Mouse (Mus musculus): ENCODE measurements around the gene Atp8a2.

DNA sequence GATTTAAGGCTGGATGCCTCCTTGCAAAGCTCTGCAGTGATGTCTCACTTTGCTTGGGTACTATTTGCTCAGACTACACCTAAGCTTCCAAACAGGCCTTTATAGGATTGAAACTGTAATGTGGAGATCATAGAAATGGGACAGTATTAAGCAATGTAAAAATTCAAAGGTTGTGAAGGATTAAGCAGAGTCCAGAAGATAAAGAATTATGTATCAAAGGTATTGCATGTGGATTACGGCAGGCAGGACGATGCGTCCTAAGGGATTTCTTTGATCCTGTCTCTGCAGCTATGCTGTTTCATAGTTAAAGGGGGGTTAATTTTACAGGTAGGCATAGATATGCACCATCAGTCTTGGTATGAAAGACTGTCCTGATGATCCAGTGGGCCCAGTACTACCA, 604.4 kb downstream of the Atp8a2 start:
- TF ChIP-seq POLR2A (IDR thresholded peaks at IDR 0.05; ENCODE audit: borderline replicate concordance, low read depth, low read length) = no peak
- TF ChIP-seq CTCF (IDR thresholded peaks at IDR 0.05; ENCODE audit: low read depth, low read length) = no peak
